Mouse (Mus musculus): Measurements from ENCODE around the gene Zcchc2.

Zcchc2 gene

DNA sequence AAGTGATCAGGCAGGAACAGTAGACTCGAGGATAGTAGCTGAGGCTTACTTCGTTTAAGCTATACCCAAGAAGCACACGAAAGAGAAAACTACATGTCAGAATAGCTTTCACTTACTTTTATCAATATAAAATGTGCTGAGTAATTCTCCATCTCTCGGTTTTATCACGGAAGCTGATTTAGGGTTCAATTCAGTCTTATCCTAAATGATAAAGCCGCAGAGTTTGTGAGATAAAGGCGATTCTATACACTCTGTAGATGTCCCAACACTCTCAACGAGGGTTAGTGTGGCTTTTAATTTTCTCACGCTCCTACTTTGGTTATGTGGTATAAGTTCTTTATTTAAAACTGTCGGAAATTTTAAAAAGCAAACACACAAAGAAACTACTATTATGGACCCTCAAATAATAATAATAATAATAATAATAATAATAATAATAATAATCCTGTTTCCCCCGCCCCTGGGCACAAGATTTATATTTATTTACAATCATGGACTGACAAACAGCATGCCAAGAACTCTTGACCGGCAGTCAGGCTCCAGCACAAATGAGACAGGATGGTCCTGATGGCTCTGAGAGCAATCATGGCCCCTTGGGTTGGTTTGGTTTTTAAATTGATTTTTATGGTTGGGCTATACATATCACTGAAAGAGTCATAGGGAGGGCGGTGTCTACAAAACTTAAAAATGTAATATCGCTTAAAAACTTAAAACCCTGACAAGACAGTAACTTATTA, 1.1 kb upstream of the Zcchc2 start:
- DNase-seq (ENCODE audit: low spot score in 2 of 2) = no peak

DNA sequence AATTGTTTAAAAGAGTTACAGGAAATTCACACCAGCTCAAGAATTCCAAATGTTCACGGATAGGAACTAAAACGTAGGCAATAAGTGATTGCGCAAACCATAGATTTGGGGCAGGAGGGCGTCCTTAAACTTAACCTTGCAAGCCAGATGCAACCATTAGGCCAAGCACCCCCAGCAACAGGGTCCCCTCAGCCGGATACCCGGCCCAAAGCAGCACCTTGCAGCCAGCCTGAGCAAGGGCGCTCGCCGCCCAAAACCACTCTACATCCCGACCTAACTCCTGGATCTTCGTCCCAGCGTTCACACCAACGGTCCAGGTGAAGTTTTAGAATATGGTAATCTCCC, 594 bp upstream of the Zcchc2 start:
- no peak for DNase-seq (ENCODE audit: low spot score in 2 of 2)

DNA sequence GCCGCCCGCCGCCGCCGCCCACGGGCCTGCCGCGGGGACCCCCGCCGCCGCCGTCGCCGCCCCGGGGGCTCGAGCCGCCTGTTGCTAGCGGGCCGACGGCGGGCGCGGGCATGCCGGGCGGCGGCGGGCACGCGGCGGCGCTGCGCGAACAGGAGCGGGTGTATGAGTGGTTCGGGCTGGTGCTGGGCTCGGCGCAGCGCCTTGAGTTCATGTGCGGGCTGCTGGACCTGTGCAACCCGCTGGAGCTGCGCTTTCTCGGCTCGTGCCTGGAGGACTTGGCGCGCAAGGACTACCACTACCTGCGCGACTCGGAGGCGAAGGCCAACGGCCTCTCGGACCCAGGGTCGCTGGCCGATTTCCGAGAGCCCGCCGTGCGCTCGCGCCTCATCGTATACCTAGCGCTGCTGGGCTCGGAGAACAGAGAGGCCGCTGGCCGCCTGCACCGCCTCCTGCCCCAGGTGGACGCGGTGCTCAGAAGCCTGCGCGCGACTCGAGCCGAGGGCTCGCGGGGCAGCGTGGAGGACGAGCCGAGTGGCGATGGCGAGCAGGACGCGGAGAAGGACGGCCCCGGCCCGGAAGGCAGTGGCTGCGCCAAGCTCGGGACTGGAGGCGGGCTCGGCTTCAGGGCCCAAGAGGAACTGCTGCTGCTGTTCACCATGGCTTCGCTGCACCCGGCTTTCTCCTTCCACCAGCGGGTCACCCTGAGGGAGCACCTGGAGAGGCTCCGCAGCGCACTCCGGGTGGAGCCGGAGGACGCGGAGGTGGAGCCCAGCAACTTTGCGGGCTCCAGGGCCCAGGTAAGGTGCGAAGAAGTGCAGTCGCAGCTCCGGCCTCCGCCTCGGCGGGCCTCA, 930 bp downstream of the Zcchc2 start:
- peak; percentile 66 to 69 for DNase-seq (ENCODE audit: low spot score in 2 of 2)

DNA sequence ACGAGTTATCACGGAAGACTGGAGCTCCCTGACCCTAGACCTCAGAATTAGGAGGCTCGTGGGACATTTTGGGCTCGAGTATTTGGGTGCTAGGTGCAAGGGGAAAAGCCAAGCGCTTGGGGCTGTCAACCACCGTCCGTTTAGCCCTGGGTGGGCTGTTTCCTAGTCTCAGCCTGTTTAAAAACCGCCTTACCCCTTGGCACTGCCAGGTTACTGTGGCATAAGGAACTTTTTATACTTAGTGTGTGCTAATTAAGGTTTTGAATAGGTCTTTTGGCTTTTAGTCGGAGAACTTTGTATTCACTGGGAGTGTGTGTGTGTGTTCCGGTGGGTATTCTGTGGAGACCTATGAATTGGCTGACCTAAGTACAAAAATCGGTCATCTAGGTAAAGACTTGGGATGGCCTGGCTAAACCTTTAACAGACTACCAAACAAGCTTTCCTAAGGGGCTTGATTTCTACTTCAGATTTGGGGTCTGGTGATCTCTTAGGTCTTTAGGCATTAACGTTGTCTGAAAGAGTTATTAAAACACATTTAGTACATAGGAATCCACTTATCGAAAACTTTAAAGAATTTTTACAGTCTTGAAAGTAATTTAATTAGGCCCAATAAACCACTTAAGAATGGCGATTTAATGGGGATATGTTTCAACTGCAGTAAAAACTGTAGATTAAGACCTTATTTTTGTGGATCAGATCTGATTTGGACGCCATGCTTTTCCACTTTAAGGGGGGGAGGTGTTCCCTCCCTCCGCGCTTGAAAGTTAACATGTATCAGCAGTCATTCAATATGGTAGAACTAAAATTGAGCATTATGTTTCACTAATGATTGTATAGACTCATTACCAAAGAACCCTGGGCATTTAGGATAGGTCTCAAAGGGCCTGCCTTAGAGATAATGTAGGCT, 2.0 kb downstream of the Zcchc2 start:
- no peak for DNase-seq (ENCODE audit: low spot score in 2 of 2)

DNA sequence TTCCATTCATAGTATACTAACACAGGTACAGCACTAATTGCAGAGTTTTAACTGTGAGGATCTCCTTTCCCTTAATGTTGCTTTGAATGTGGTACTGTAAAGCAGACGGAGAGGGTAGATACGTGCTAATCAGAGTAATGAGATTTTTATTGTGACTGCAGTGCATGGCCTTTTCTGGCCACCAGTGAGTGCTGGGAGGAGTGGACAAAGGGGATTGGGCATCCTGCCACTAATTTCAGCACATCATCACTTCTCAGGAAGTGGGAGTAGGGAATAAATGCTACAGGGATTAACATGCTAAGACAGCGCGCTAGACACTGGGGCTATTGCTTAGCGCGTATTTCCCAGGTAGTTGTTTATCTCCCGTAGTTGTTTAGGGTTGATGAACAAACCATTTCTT, 3.0 kb downstream of the Zcchc2 start:
- no peak for DNase-seq (ENCODE audit: low spot score in 2 of 2)

DNA sequence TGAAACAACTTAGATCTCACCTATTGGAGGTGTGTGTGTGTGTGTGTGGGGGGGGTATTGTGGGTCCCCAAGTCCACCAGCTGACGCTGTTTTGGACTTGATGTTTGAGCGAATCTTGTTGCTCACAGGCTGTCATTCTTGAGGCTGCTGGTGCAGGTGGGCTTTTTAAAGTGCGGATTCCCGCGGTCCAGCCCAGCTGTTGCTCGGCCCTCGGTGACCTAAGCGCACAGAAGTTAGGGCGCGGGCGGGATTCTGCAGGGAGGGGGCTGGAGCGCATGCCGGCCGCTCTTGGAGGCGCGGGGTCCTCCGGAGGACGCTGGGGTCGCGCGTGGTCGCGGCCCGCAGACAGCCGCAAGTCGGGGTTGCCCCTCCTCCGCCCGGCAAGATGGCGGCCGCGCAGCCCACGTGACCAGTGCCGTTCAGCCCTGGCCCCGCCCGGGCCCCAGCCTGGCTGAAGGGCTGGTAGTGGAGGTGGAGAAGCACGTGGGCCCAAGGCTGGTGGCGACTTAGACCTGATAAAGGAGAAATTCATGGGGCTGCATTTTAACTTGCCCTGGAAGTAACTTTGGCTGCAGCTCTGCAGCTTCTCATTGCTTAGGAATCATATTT, 3.5 kb downstream of the Zcchc2 start:
- peak; percentile 83 to 85 for DNase-seq (ENCODE audit: low spot score in 2 of 2)

DNA sequence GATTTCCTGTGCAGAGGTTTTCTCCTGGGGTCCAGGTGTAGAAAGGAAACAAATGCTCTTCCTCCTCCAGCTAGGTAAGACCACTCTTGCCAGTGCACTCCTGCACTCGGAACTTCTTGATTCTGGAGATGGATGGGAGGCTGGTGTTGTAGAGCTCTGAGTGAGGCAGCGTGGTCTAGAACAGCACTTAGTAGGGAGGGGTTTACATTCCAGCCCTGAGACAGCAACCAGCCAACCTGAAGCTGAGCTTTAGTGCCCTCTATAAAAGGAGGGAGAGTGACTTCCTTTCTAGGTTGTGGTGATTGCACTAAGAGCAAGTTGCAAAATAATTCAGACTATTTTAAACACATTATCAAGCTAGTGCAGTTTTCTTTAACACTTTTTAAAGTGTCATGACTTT, 5.8 kb downstream of the Zcchc2 start:
- DNase-seq (ENCODE audit: low spot score in 2 of 2) = no peak

DNA sequence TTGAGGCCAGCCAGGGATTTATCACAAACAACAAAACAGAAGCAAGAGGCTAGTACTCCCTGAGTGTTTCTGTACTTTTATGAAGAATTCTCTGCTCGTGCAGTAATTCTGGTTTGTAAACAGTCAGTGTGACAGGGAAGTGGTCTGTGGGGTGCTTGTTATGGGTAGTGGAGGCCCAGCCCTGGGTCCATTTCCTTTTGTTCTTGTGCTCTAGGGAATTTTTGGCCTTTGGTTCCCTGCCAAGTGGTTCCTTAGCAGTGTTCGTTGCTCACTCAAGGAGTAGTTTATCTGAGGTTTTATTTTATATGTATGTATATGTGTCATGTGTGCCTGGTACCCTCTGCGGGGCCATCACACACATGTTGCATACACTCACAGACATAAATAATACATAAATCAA, 7.1 kb downstream of the Zcchc2 start:
- no peak for DNase-seq (ENCODE audit: low spot score in 2 of 2)

DNA sequence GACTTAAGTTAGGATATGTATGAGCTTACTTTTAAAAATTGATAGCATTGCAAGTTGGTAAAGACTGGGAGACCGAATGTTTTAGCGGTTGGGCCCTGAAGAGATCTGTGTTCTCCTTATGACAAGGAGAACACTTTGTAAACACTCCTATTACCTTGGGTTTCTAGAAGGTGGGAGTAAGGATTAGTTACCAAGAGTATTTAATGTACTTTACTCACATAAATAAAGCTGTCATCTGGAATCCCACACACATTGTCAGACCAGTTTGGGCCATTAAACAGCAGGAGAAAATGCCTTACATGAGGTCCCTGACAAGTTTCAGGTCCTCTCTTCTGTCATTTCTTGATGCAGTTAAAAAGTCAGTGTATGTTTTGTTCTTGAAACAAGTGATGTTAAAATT, 9.6 kb downstream of the Zcchc2 start:
- DNase-seq (ENCODE audit: low spot score in 2 of 2) = no peak

DNA sequence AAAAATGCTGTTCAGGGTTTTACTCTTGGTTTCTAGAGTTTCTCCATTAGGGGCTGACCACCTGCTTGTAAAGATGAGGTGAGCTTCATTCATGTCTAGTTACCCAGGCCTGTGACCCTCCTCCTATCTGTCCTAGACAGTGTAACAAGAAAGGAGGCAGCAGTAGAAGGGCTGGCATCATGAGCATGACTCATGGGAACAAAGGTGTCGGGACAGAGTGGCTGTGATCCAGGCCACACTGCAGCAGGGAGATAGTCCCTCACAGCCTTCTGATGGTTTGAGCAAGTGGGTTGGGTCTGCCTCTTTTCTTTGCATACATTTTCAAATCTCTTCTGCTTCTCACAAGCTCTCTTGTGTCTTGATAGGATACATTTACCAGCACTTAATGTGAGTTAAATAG, 17.4 kb downstream of the Zcchc2 start:
- no peak for DNase-seq (ENCODE audit: low spot score in 2 of 2)

DNA sequence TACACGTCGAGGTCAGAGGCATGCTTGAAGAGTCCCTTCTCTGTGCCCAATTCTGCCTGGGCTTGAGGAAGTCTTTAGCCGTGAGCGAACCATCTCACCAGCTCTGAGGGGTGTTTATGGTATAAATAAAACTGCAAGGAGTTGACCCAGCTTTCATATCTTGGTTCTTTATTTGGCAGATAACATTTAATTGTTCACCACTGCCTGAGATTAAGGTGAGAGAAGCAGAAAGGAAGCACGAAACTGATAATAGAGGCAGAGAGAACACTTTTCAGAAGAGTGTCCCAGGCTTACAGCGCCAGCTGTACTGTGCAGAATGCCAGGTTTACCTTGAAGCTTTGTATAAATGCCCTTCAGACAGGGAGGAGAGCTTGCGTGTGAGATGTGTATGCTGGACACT, 20.9 kb downstream of the Zcchc2 start:
- no peak for DNase-seq (ENCODE audit: low spot score in 2 of 2)

DNA sequence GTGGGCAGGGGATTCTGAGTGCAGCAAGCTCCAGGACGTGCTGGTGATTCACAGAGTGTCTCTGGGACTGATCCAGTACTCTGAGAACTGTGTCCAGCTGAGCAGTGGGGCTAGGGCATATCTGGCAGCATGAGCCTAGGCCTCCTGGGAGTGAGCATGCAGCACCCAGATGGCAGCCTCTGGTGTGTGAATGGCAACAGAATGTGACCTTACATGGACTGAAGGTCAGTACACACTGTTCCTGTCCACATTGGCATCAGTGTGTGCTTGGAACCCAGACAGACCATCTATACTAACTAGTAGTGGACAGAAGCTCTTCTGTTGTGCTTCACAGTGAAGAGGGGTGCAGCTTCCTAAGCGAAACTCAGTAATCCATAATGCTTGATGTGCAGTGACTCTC, 23.6 kb downstream of the Zcchc2 start:
- no peak for DNase-seq (ENCODE audit: low spot score in 2 of 2)

DNA sequence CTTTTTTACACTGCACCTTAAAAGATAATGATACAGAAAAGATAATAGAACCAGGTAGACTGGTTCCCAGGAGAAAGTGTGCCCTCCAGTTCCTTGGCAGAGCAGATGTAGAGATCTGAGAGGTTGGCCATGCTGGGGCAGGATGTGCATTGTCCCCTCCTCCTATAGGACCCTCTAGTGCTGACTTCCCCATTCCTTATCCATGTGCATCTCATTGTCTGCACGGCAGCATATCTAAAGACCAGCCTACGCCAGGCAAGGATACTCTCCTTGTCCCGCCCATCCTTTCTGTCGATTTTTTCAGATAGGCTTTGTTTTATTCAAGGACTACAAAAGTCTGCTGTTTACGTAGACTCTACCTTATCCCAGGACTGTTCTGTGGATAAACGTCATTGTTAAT, 26.1 kb downstream of the Zcchc2 start:
- DNase-seq (ENCODE audit: low spot score in 2 of 2) = no peak

DNA sequence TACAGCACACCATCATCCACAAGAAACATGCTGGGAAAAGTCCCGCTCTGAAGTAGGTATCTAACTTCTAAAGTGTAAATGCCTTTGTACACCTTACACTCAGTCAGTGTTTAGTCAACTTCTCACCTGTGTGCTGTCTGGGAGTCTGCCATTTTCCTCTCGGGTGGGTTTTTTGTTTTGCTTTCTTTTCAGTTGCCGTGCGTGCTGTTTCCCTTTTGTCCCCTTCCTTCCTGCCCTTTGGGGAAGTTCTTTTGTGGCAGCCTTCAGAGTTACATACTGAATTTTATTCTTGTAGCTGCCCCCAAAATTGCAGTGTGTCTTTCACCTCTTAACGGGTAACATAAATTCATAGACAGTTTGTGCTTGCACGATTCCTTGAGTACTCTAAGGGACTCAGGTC, 29.6 kb downstream of the Zcchc2 start:
- DNase-seq (ENCODE audit: low spot score in 2 of 2) = no peak

DNA sequence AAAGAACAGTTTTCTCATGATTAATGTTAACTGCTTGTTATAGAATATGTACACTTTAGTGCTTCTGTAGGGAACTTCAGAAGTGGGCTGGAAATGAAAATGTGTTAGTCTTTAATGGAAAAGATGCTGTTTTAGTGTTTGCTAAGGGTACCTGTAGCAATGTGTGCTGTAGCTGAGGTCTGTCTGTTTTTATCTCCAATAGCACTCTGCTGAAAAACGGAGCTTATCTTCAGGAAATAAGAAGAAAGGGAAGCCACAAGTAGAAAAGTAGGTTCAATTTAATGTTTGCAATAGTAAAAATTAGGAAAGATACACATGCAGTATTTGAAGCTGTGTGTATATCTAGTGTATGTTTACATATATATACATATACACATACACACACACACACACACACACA, 32.8 kb downstream of the Zcchc2 start:
- no peak for DNase-seq (ENCODE audit: low spot score in 2 of 2)

DNA sequence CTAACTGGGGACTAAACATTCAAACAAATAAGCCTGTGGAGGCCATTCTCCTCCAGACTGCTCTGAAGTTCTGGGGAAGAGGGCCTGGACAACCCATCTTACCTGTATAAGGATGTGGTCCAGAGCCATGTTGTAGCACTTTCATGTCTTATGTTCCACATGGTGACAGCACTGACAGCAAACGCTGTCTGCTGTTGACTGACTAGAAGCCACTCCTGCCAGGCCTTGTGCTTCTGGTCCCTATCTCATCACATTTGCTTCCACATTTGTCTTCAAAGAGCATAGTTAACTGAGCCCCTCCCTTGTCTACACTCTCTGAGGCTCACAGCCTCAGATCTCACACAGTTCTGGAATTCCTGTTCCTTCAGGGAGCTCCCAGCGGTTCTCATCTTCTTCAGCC, 34.0 kb downstream of the Zcchc2 start:
- no peak for DNase-seq (ENCODE audit: low spot score in 2 of 2)

DNA sequence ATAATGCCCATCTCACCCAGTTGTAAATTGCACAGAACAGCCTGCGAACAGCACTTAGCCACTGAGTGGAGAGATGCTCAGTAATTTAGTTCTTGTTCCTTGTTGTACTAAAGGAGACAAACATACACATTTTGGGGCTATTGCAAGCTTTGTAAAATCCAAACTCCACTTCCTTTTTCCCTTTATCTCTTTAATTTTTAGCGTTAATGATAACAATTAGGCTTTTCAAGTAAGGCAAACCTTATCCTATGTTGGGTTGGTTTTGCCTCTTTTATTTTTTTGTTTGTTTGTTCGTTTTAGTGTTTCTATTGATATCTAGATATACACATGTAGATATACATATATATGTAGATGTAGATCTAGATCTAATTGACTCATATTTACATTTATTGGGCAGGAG, 34.6 kb downstream of the Zcchc2 start:
- no peak for DNase-seq (ENCODE audit: low spot score in 2 of 2)

DNA sequence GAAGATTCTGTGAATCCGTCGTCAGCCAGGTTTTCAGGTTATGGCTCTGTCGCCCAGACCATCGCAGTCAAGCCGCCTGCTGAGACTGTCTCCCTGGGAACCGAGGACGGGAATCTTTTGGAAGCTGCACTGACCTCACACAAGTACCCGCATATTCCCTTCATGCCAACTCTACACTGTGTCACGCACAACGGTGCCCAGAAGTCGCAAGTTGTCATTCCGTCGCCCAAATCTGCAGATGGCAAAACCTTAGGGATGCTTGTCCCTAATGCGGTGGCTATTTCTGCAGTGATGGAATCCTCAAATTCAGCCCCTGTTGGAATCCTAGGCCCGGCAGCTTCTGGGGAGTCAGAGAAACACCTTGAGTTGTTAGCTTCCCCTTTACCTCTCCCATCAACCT, 39.6 kb downstream of the Zcchc2 start:
- no peak for DNase-seq (ENCODE audit: low spot score in 2 of 2)

DNA sequence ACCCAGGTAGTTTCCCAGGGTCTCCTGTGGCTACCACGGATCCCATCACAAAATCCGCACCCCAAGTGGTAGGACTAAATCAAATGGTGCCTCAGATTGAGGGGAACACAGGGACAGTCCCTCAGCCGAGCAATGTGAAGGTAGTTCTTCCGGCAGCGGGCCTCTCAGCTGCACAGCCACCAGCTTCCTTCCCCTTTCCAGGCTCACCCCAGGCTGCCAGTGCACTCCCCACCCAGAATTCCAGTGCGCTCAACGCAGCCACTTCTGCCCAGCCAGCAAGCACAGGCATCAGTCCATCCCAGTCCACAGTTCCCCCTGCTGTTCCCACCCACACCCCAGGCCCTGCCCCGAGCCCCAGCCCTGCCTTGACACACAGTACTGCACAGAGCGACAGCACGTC, 40.1 kb downstream of the Zcchc2 start:
- DNase-seq (ENCODE audit: low spot score in 2 of 2) = no peak

DNA sequence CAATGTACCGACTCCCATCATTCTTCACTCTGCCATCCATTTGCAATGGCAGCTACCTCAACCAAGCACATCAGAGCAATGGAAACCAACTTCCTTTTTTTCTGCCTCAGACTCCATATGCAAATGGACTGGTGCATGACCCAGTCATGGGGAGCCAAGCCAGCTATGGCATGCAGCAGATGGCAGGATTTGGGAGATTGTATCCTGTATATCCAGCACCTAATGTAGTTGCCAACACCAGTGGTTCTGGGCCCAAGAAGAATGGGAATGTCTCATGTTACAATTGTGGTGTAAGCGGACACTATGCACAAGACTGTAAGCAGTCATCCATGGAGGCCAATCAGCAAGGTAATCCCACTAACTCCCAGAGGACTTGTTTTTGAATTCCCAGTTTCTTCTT, 40.7 kb downstream of the Zcchc2 start:
- DNase-seq (ENCODE audit: low spot score in 2 of 2) = no peak

DNA sequence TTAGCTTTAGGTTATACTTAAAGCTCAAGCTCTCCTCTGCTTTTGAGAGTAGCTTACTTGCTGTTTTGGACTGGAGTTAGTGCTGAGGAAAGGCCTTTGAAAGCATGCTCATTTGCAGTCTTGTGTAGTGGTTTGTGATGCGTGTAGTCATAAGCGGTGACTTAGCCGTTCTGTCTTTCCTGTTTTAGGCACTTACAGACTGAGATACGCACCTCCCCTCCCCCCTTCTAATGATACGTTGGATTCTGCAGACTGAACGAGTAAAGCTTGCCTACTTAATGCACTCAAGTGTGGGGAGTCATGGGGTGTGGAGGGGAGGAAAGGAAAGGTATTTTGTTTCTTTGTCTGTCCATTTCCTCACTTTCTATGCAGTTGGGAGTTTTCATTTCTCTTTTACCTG, 41.7 kb downstream of the Zcchc2 start:
- no peak for DNase-seq (ENCODE audit: low spot score in 2 of 2)

DNA sequence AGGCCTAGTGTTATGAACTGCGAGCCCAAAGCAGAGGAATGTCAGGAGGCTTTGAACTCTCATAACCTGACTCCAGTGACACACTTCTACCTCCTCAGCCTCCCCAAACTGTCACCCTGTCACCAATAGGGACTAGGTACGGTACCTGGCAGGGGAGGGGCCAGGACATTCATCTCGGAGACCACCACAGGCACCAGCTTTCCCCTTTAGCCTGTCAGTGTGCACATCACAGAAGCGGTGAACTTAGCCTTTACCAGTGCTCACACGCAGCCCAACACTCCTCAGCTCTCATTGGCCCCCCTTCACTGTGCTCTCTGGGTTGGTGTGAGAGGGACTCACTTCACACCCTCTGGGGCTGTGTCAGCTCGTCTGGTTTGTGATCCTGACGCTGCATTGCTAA, 44.6 kb downstream of the Zcchc2 start:
- no peak for DNase-seq (ENCODE audit: low spot score in 2 of 2)
